Mouse (Mus musculus) CH12.LX (cell line): Measurements from ENCODE around the gene Pla2g12b.

ENCODE experiments used
- BHLHE40 ChIP-seq: IDR thresholded peaks from 2 replicates; pipeline ENCODE4 v1.6.1; 2011; ENCODE audit warnings: mild to moderate bottlenecking, low read depth, low read length, improper control_type of control experiment
- CTCF ChIP-seq, 2 experiments: IDR thresholded peaks in 1 of 2; conservative IDR thresholded peaks in 1 of 2; 2 replicates each; pipeline ENCODE4 v1.5.1; 2011 to 2012; ENCODE audit warnings: low read depth in 2 of 2, low read length in 2 of 2, improper control_type of control experiment in 1 of 2, inconsistent platforms in 1 of 2, mild to moderate bottlenecking in 1 of 2, moderate library complexity in 1 of 2
- ELF1 ChIP-seq: IDR thresholded peaks from 2 replicates; pipeline ENCODE4 v1.6.1; 2014; ENCODE audit warnings: low read depth, mild to moderate bottlenecking, inconsistent platforms, low read length, improper control_type of control experiment
- EP300 ChIP-seq: IDR thresholded peaks from 2 replicates; pipeline ENCODE4 v1.6.1; 2011; ENCODE audit warnings: low read length, improper control_type of control experiment
- ETS1 ChIP-seq: conservative IDR thresholded peaks from 2 replicates; pipeline ENCODE4 v1.6.1; 2012; ENCODE audit warnings: low read depth, mild to moderate bottlenecking, inconsistent platforms, low read length, improper control_type of control experiment, moderate library complexity
- MAZ ChIP-seq: IDR thresholded peaks from 2 replicates; pipeline ENCODE4 v1.6.1; 2012; ENCODE audit warnings: low read depth, mild to moderate bottlenecking, inconsistent platforms, low read length, improper control_type of control experiment, moderate library complexity
- MYC ChIP-seq: IDR thresholded peaks from 2 replicates; pipeline ENCODE4 v1.6.1; 2011; ENCODE audit warnings: low read depth, mild to moderate bottlenecking, improper control_type of control experiment, low read length
- POLR2A ChIP-seq: IDR thresholded peaks from 2 replicates; pipeline ENCODE4 v1.6.1; 2011; ENCODE audit warnings: low read depth, mild to moderate bottlenecking, improper control_type of control experiment, low read length
- RCOR1 ChIP-seq: conservative IDR thresholded peaks from 2 replicates; pipeline ENCODE4 v1.6.1; 2012; ENCODE audit warnings: low read depth, mild to moderate bottlenecking, inconsistent platforms, low read length, improper control_type of control experiment
- USF1 ChIP-seq: IDR thresholded peaks from 2 replicates; pipeline ENCODE4 v1.6.1; 2014; ENCODE audit warnings: low read depth, mild to moderate bottlenecking, inconsistent platforms, low read length, improper control_type of control experiment
- ZMIZ1 ChIP-seq: IDR thresholded peaks from 2 replicates; pipeline ENCODE4 v1.6.1; 2012; ENCODE audit warnings: low read depth, mild to moderate bottlenecking, inconsistent platforms, low read length, improper control_type of control experiment

GRCm38 (mm10) chr10:59391907-59392306, 11.6 kb upstream of the Pla2g12b start:
- no peak for TF ChIP-seq CTCF (conservative IDR thresholded peaks at IDR 0.05 in 1 of 2, IDR thresholded peaks at IDR 0.05 in 1 of 2; ENCODE audit: low read depth in 2 of 2, low read length in 2 of 2)
- TF ChIP-seq EP300 = no peak
- no peak for TF ChIP-seq ETS1
- TF ChIP-seq RCOR1 = no peak
- TF ChIP-seq POLR2A = no peak
- no peak for TF ChIP-seq ZMIZ1
- TF ChIP-seq USF1 = no peak
- TF ChIP-seq ELF1 = no peak
- no peak for TF ChIP-seq BHLHE40
- no peak for TF ChIP-seq MAZ
- no peak for TF ChIP-seq MYC
